Mouse (Mus musculus): Measurements from ENCODE around the gene Gm49661. TPM values are rescaled to one million over a fixed set of nuclear protein-coding genes. Genes with fewer than 3 reads are reported as not detected.

Gm49661 gene
- polyA plus RNA-seq, 1 experiment from 2014 or later: not detected

GRCm38 (mm10) chr8:84986379-84986945, 17.2 kb upstream of the Gm49661 start:
- Histone ChIP-seq H3K9me3 (ENCODE audit: control insufficient read depth, low read length) (no peaks in the 10 kb centered on the region), H3K9ac (peak overlapping the region; percentile 58), H3K4me1 (replicated peaks; ENCODE audit: control insufficient read depth, insufficient read depth, low read length) (peaks cover 24% of the 10 kb centered on the region), H3K4me2 (replicated peaks) (peak overlapping the region; percentile 89), H3K36me3 (replicated peaks; ENCODE audit: control insufficient read depth, insufficient read depth) (no peaks in the 10 kb centered on the region), H3K4me3 (replicated peaks; ENCODE audit: low read length) (peak overlapping the region; percentile 48), H3K27me3 (ENCODE audit: control insufficient read depth, insufficient read depth, low read length) (peaks cover 25% of the 10 kb centered on the region), H3K27ac (peak overlapping the region; percentile 73)
- ATAC-seq (ENCODE audit: low FRiP score) (no peak), DNase-seq (ENCODE audit: low spot score) (no peak)
- WGBS: 35% methylated on average over 8 of the region's 8 CpGs

GRCm38 (mm10) chr8:84985684-84986378, 16.6 kb upstream of the Gm49661 start:
- DNase-seq (ENCODE audit: low spot score): peak; percentile 82
- peak overlapping the region; percentile 48 for H3K4me3 ChIP-seq (replicated peaks; ENCODE audit: low read length)
- peak; percentile 32 for ATAC-seq (ENCODE audit: low FRiP score)
- peak overlapping the region; percentile 58 for H3K9ac ChIP-seq
- no peaks in the 10 kb centered on the region for H3K9me3 ChIP-seq (ENCODE audit: control insufficient read depth, low read length)
- H3K27me3 ChIP-seq (ENCODE audit: control insufficient read depth, insufficient read depth, low read length): peaks cover 25% of the 10 kb centered on the region
- no peaks in the 10 kb centered on the region for H3K36me3 ChIP-seq (replicated peaks; ENCODE audit: control insufficient read depth, insufficient read depth)
- peak overlapping the region; percentile 73 for H3K27ac ChIP-seq
- peaks cover 26% of the 10 kb centered on the region for H3K4me1 ChIP-seq (replicated peaks; ENCODE audit: control insufficient read depth, insufficient read depth, low read length)
- peak overlapping the region; percentile 89 for H3K4me2 ChIP-seq (replicated peaks)
- under 1% methylated on average over 50 of the region's 53 CpGs for WGBS

GRCm38 (mm10) chr8:84985049-84985683, 15.9 kb upstream of the Gm49661 start:
- Histone ChIP-seq H3K9me3 (ENCODE audit: control insufficient read depth, low read length) (no peaks in the 10 kb centered on the region), H3K36me3 (replicated peaks; ENCODE audit: control insufficient read depth, insufficient read depth) (no peaks in the 10 kb centered on the region), H3K4me1 (replicated peaks; ENCODE audit: control insufficient read depth, insufficient read depth, low read length) (peaks cover 31% of the 10 kb centered on the region), H3K27me3 (ENCODE audit: control insufficient read depth, insufficient read depth, low read length) (peaks cover 25% of the 10 kb centered on the region), H3K27ac (peak overlapping the region; percentile 73), H3K9ac (peak overlapping the region; percentile 58), H3K4me2 (replicated peaks) (peak overlapping the region; percentile 89), H3K4me3 (replicated peaks; ENCODE audit: low read length) (peak overlapping the region; percentile 48)
- under 1% methylated on average over 23 of the region's 23 CpGs for WGBS
- no peak for DNase-seq (ENCODE audit: low spot score)
- no peak for ATAC-seq (ENCODE audit: low FRiP score)

- peaks cover 25% of the 10 kb centered on the region for H3K27me3 ChIP-seq (ENCODE audit: control insufficient read depth, insufficient read depth, low read length)
- 15% methylated on average over 16 of the region's 16 CpGs for whole genome bisulfite sequencing
- ATAC-seq (ENCODE audit: low FRiP score): no peak
Measured at GRCm38 (mm10) chr8:84984294-84985048, 15.2 kb upstream of the Gm49661 start.

GRCm38 (mm10) chr8:84982499-84983011, 13.3 kb upstream of the Gm49661 start:
- H3K9ac ChIP-seq: no peak overlapping the region
- H3K27me3 ChIP-seq (ENCODE audit: control insufficient read depth, insufficient read depth, low read length): peaks cover 23% of the 10 kb centered on the region
- peaks cover 41% of the 10 kb centered on the region for H3K4me1 ChIP-seq (replicated peaks; ENCODE audit: control insufficient read depth, insufficient read depth, low read length)
- H3K9me3 ChIP-seq (ENCODE audit: control insufficient read depth, low read length): no peaks in the 10 kb centered on the region
- 69% methylated on average over 3 of the region's 3 CpGs for WGBS
- no peak overlapping the region for H3K4me3 ChIP-seq (replicated peaks; ENCODE audit: low read length)
- no peak overlapping the region for H3K4me2 ChIP-seq (replicated peaks)
- no peak overlapping the region for H3K27ac ChIP-seq
- ATAC-seq (ENCODE audit: low FRiP score) (no peak), DNase-seq (ENCODE audit: low spot score) (no peak)
- no peaks in the 10 kb centered on the region for H3K36me3 ChIP-seq (replicated peaks; ENCODE audit: control insufficient read depth, insufficient read depth)

More at GRCm38 (mm10) chr8:84984294-84985048, 15.2 kb upstream of the Gm49661 start:
- peak overlapping the region; percentile 89 for H3K4me2 ChIP-seq (replicated peaks)
- H3K9me3 ChIP-seq (ENCODE audit: control insufficient read depth, low read length): no peaks in the 10 kb centered on the region
- no peak for DNase-seq (ENCODE audit: low spot score)
- H3K9ac ChIP-seq: peak overlapping the region; percentile 58; the same call in 1 of the 2 replicates
- H3K36me3 ChIP-seq (replicated peaks; ENCODE audit: control insufficient read depth, insufficient read depth): no peaks in the 10 kb centered on the region
- H3K27ac ChIP-seq: peak overlapping the region; percentile 44
- H3K4me3 ChIP-seq (replicated peaks; ENCODE audit: low read length): peak overlapping the region; percentile 48; the same call in 1 of the 2 replicates
- H3K4me1 ChIP-seq (replicated peaks; ENCODE audit: control insufficient read depth, insufficient read depth, low read length): peaks cover 32% of the 10 kb centered on the region

GRCm38 (mm10) chr8:84981644-84982498, 12.6 kb upstream of the Gm49661 start:
- no peaks in the 10 kb centered on the region for H3K36me3 ChIP-seq (replicated peaks; ENCODE audit: control insufficient read depth, insufficient read depth)
- H3K4me2 ChIP-seq (replicated peaks): no peak overlapping the region
- peaks cover 17% of the 10 kb centered on the region for H3K27me3 ChIP-seq (ENCODE audit: control insufficient read depth, insufficient read depth, low read length)
- peak overlapping the region; percentile 15; the same call in 1 of the 2 replicates for H3K27ac ChIP-seq
- WGBS: 84% methylated on average over 15 of the region's 15 CpGs
- DNase-seq (ENCODE audit: low spot score) (no peak), ATAC-seq (ENCODE audit: low FRiP score) (no peak)
- H3K4me3 ChIP-seq (replicated peaks; ENCODE audit: low read length): no peak overlapping the region
- H3K9me3 ChIP-seq (ENCODE audit: control insufficient read depth, low read length): no peaks in the 10 kb centered on the region
- peaks cover 46% of the 10 kb centered on the region for H3K4me1 ChIP-seq (replicated peaks; ENCODE audit: control insufficient read depth, insufficient read depth, low read length)
- no peak overlapping the region for H3K9ac ChIP-seq

GRCm38 (mm10) chr8:84980622-84981358, 11.6 kb upstream of the Gm49661 start:
- 29% methylated on average over 11 of the region's 11 CpGs for WGBS
- H3K27ac ChIP-seq: peak overlapping the region; percentile 49; the same call in 1 of the 2 replicates
- H3K9me3 ChIP-seq (ENCODE audit: control insufficient read depth, low read length): no peaks in the 10 kb centered on the region
- H3K4me1 ChIP-seq (replicated peaks; ENCODE audit: control insufficient read depth, insufficient read depth, low read length): peaks cover 55% of the 10 kb centered on the region
- no peak overlapping the region for H3K9ac ChIP-seq
- ATAC-seq (ENCODE audit: low FRiP score): no peak
- H3K4me2 ChIP-seq (replicated peaks): peak overlapping the region; percentile 97
- DNase-seq (ENCODE audit: low spot score): peak; percentile 57
- no peak overlapping the region for H3K4me3 ChIP-seq (replicated peaks; ENCODE audit: low read length)
- no peaks in the 10 kb centered on the region for H3K36me3 ChIP-seq (replicated peaks; ENCODE audit: control insufficient read depth, insufficient read depth)
- H3K27me3 ChIP-seq (ENCODE audit: control insufficient read depth, insufficient read depth, low read length): peaks cover 17% of the 10 kb centered on the region

Data from hindbrain, embryonic 14.5 days (tissue).